Mouse (Mus musculus) liver, postnatal 0 days (tissue): ENCODE measurements around the gene Map7d2.

Experiments used
- CTCF ChIP-seq: sonication (generic); IDR thresholded peaks from 2 replicates; pipeline ENCODE4 v1.5.1; 2016; ENCODE audit warnings: antibody characterized with exemption, low read depth
- EP300 ChIP-seq: IDR thresholded peaks from 2 replicates; pipeline ENCODE4 v1.6.1; 2016; ENCODE audit warnings: antibody characterized with exemption, low read depth, mild to moderate bottlenecking

- no peak for TF ChIP-seq CTCF
- no peak for TF ChIP-seq EP300
Measured at GRCm38 (mm10) chrX:159526388-159526787, 112.0 kb downstream of the Map7d2 start, which contains the start of gene Bclaf3.
